Mouse (Mus musculus): ENCODE results near the gene Bpifb1. TPM values are rescaled to one million over a fixed set of nuclear protein-coding genes. Genes with fewer than 3 reads are reported as not detected.
"Not testable (repeated sequence)": the region's sequence is repeated elsewhere in the genome, so short reads cannot be mapped to it uniquely, and the experiment has no call there.

Gene Bpifb1
- polyA plus RNA-seq, 1 experiment from 2014 or later, result 0.25 TPM

GRCm38 (mm10) chr2:154219950-154220349, 29.3 kb downstream of the Bpifb1 start:
- Histone ChIP-seq H3K4me1 (replicated peaks) (peaks cover 11% of the 10 kb centered on the region), H3K4me2 (replicated peaks) (no peak overlapping the region), H3K27ac (no peak overlapping the region), H3K36me3 (no peaks in the 10 kb centered on the region), H3K9me3 (no peaks in the 10 kb centered on the region), H3K9ac (no peak overlapping the region), H3K27me3 (replicated peaks) (no peaks in the 10 kb centered on the region), H3K4me3 (replicated peaks) (no peak overlapping the region)
- 70% methylated on average over 5 of the region's 5 CpGs for WGBS
- ATAC-seq, result no peak

- Histone ChIP-seq H3K36me3 (no peaks in the 10 kb centered on the region), H3K27ac (no peak within 1 kb of the TSS), H3K27me3 (replicated peaks) (no peaks in the 10 kb centered on the region), H3K4me1 (replicated peaks) (peaks cover 11% of the 10 kb centered on the region), H3K4me3 (replicated peaks) (no peak within 1 kb of the TSS), H3K4me2 (replicated peaks) (0 out of 2 replicates have a peak within 1 kb of the TSS, but pooled peaks have one; percentile 12), H3K9me3 (no peaks in the 10 kb centered on the region), H3K9ac (no peak within 1 kb of the TSS)
- ATAC-seq, result peak; percentile 59
- WGBS, result 5% methylated on average over 14 of the region's 14 CpGs
Observed at GRCm38 (mm10) chr2:154223265-154223916, 32.8 kb downstream of the Bpifb1 start, which contains the start of gene Bpifb5. TSS of gene Bpifb5 (plus strand) at chr2:154223742.

GRCm38 (mm10) chr2:154223917-154224273, 33.3 kb downstream of the Bpifb1 start:
- H3K9ac ChIP-seq, result no peak overlapping the region
- WGBS, result 21% methylated on average over 2 of the region's 2 CpGs
- H3K36me3 ChIP-seq, result no peaks in the 10 kb centered on the region
- H3K9me3 ChIP-seq, result no peaks in the 10 kb centered on the region
- H3K27me3 ChIP-seq (replicated peaks), result no peaks in the 10 kb centered on the region
- H3K27ac ChIP-seq, result no peak overlapping the region
- H3K4me2 ChIP-seq (replicated peaks), result 0 out of 2 replicates have a peak overlapping the region, but pooled peaks have one; percentile 12
- 0 out of 2 replicates have a peak, but pooled peaks have one; percentile 23 for ATAC-seq
- H3K4me1 ChIP-seq (replicated peaks), result peaks cover 11% of the 10 kb centered on the region
- H3K4me3 ChIP-seq (replicated peaks), result no peak overlapping the region

GRCm38 (mm10) chr2:154226991-154227390, 36.4 kb downstream of the Bpifb1 start:
- Histone ChIP-seq H3K27ac (no peak overlapping the region), H3K4me3 (replicated peaks) (no peak overlapping the region), H3K27me3 (replicated peaks) (no peaks in the 10 kb centered on the region), H3K9ac (no peak overlapping the region), H3K9me3 (no peaks in the 10 kb centered on the region), H3K4me1 (replicated peaks) (peaks cover 11% of the 10 kb centered on the region), H3K4me2 (replicated peaks) (no peak overlapping the region), H3K36me3 (no peaks in the 10 kb centered on the region)
- no peak for ATAC-seq
- WGBS, result 72% methylated on average over 4 of the region's 4 CpGs

GRCm38 (mm10) chr2:154227830-154228229, 37.2 kb downstream of the Bpifb1 start:
- WGBS, result 87% methylated on average over 5 of the region's 5 CpGs
- no peak overlapping the region for H3K4me2 ChIP-seq (replicated peaks)
- H3K4me1 ChIP-seq (replicated peaks), result peaks cover 11% of the 10 kb centered on the region
- H3K9me3 ChIP-seq, result no peaks in the 10 kb centered on the region
- H3K9ac ChIP-seq, result no peak overlapping the region
- H3K36me3 ChIP-seq, result no peaks in the 10 kb centered on the region
- H3K4me3 ChIP-seq (replicated peaks), result no peak overlapping the region
- ATAC-seq, result no peak
- H3K27me3 ChIP-seq (replicated peaks), result no peaks in the 10 kb centered on the region
- H3K27ac ChIP-seq, result no peak overlapping the region

GRCm38 (mm10) chr2:154233426-154233825, 42.8 kb downstream of the Bpifb1 start:
- no peak overlapping the region for H3K9ac ChIP-seq
- WGBS, result 95% methylated on average over 6 of the region's 6 CpGs
- H3K9me3 ChIP-seq, result no peaks in the 10 kb centered on the region
- no peaks in the 10 kb centered on the region for H3K36me3 ChIP-seq
- no peaks in the 10 kb centered on the region for H3K27me3 ChIP-seq (replicated peaks)
- H3K4me1 ChIP-seq (replicated peaks), result no peaks in the 10 kb centered on the region
- no peak overlapping the region for H3K4me3 ChIP-seq (replicated peaks)
- no peak overlapping the region for H3K27ac ChIP-seq
- no peak overlapping the region for H3K4me2 ChIP-seq (replicated peaks)
- ATAC-seq, result no peak

- H3K9ac ChIP-seq, result no peak overlapping the region
- H3K4me3 ChIP-seq (replicated peaks), result no peak overlapping the region
- WGBS, result 71% methylated on average over 6 of the region's 6 CpGs
- H3K4me2 ChIP-seq (replicated peaks), result no peak overlapping the region
- ATAC-seq, result no peak
- H3K27ac ChIP-seq, result no peak overlapping the region
- H3K27me3 ChIP-seq (replicated peaks), result no peaks in the 10 kb centered on the region
- no peaks in the 10 kb centered on the region for H3K4me1 ChIP-seq (replicated peaks)
- H3K36me3 ChIP-seq, result no peaks in the 10 kb centered on the region
- no peaks in the 10 kb centered on the region for H3K9me3 ChIP-seq
Observed at GRCm38 (mm10) chr2:154240771-154241170, 50.2 kb downstream of the Bpifb1 start.

- WGBS, result 93% methylated on average over 11 of the region's 12 CpGs
- H3K27me3 ChIP-seq (replicated peaks); H3K4me2 ChIP-seq (replicated peaks); H3K4me1 ChIP-seq (replicated peaks); ATAC-seq; H3K27ac ChIP-seq; H3K9ac ChIP-seq; H3K4me3 ChIP-seq (replicated peaks); H3K9me3 ChIP-seq; H3K36me3 ChIP-seq: not testable (repeated sequence)
Observed at GRCm38 (mm10) chr2:154242726-154243125, 52.1 kb downstream of the Bpifb1 start.

GRCm38 (mm10) chr2:154243356-154244036, 52.9 kb downstream of the Bpifb1 start:
- WGBS, result 89% methylated on average over 10 of the region's 10 CpGs

GRCm38 (mm10) chr2:154245322-154245721, 54.7 kb downstream of the Bpifb1 start:
- Histone ChIP-seq H3K27me3 (replicated peaks) (no peaks in the 10 kb centered on the region), H3K9ac (no peak overlapping the region), H3K4me1 (replicated peaks) (no peaks in the 10 kb centered on the region), H3K9me3 (no peaks in the 10 kb centered on the region), H3K4me2 (replicated peaks) (no peak overlapping the region), H3K36me3 (no peaks in the 10 kb centered on the region), H3K27ac (no peak overlapping the region), H3K4me3 (replicated peaks) (no peak overlapping the region)
- ATAC-seq, result no peak
- WGBS, result 86% methylated on average over 5 of the region's 5 CpGs

More at GRCm38 (mm10) chr2:154243356-154244036, 52.9 kb downstream of the Bpifb1 start:
- Histone ChIP-seq H3K9ac (no peak overlapping the region), H3K9me3 (no peaks in the 10 kb centered on the region), H3K4me1 (replicated peaks) (no peaks in the 10 kb centered on the region), H3K27ac (no peak overlapping the region), H3K4me3 (replicated peaks) (no peak overlapping the region), H3K36me3 (no peaks in the 10 kb centered on the region), H3K4me2 (replicated peaks) (no peak overlapping the region), H3K27me3 (replicated peaks) (no peaks in the 10 kb centered on the region)
- no peak for ATAC-seq

- H3K9me3 ChIP-seq; H3K4me1 ChIP-seq (replicated peaks); H3K9ac ChIP-seq; H3K4me2 ChIP-seq (replicated peaks); ATAC-seq; H3K4me3 ChIP-seq (replicated peaks); H3K27ac ChIP-seq; H3K27me3 ChIP-seq (replicated peaks); H3K36me3 ChIP-seq: not testable (repeated sequence)
- WGBS, result 84% methylated on average over 2 of the region's 4 CpGs
Observed at GRCm38 (mm10) chr2:154255254-154255653, 64.6 kb downstream of the Bpifb1 start.

GRCm38 (mm10) chr2:154255770-154256169, 65.2 kb downstream of the Bpifb1 start:
- H3K9me3 ChIP-seq, result no peaks in the 10 kb centered on the region
- no peaks in the 10 kb centered on the region for H3K27me3 ChIP-seq (replicated peaks)
- no peaks in the 10 kb centered on the region for H3K4me1 ChIP-seq (replicated peaks)
- H3K9ac ChIP-seq, result no peak overlapping the region
- no peaks in the 10 kb centered on the region for H3K36me3 ChIP-seq
- no peak overlapping the region for H3K4me2 ChIP-seq (replicated peaks)
- 81% methylated on average over 4 of the region's 4 CpGs for WGBS
- no peak overlapping the region for H3K4me3 ChIP-seq (replicated peaks)
- H3K27ac ChIP-seq, result no peak overlapping the region
- no peak for ATAC-seq

GRCm38 (mm10) chr2:154257554-154257953, 66.9 kb downstream of the Bpifb1 start, which contains the start of gene Bpifb9a:
TSS of gene Bpifb9a (plus strand) at chr2:154257854.
- H3K27ac ChIP-seq; H3K27me3 ChIP-seq (replicated peaks); H3K4me1 ChIP-seq (replicated peaks); H3K9me3 ChIP-seq; H3K4me3 ChIP-seq (replicated peaks); H3K9ac ChIP-seq; ATAC-seq; H3K4me2 ChIP-seq (replicated peaks); H3K36me3 ChIP-seq: not testable (repeated sequence)
- 76% methylated on average over 5 of the region's 5 CpGs for WGBS
